Mouse (Mus musculus): Measurements from ENCODE around the gene Tenm4.
"Not testable (repeated sequence)": the region's sequence is repeated elsewhere in the genome, so short reads cannot be mapped to it uniquely, and the experiment has no call there.

Tenm4 gene

GRCm38 (mm10) chr7:96599081-96599480, 428.0 kb downstream of the Tenm4 start:
- DNase-seq: no peak

GRCm38 (mm10) chr7:96600381-96600941, 429.4 kb downstream of the Tenm4 start:
- no peak for DNase-seq

- no peak for DNase-seq
These were observed 433.2 kb downstream of the Tenm4 start for GRCm38 (mm10) chr7:96604091-96604745.

- no peak for DNase-seq
These were observed 434.3 kb downstream of the Tenm4 start for GRCm38 (mm10) chr7:96605316-96605715.

- DNase-seq: no peak
These were observed 439.0 kb downstream of the Tenm4 start for GRCm38 (mm10) chr7:96609854-96610586.

GRCm38 (mm10) chr7:96617371-96617770, 446.3 kb downstream of the Tenm4 start:
- DNase-seq: no peak

GRCm38 (mm10) chr7:96619930-96620472, 449.0 kb downstream of the Tenm4 start:
- no peak for DNase-seq

GRCm38 (mm10) chr7:96626338-96626737, 455.3 kb downstream of the Tenm4 start:
- no peak for DNase-seq

GRCm38 (mm10) chr7:96630551-96630950, 459.5 kb downstream of the Tenm4 start:
- not testable (repeated sequence) for DNase-seq

GRCm38 (mm10) chr7:96633008-96633407, 462.0 kb downstream of the Tenm4 start:
- no peak for DNase-seq

GRCm38 (mm10) chr7:96635830-96636440, 464.9 kb downstream of the Tenm4 start:
- no peak for DNase-seq

- no peak for DNase-seq
These were observed 472.6 kb downstream of the Tenm4 start for GRCm38 (mm10) chr7:96643461-96644204.

GRCm38 (mm10) chr7:96644205-96644531, 473.1 kb downstream of the Tenm4 start:
- DNase-seq: no peak

- DNase-seq: no peak
These were observed 476.6 kb downstream of the Tenm4 start for GRCm38 (mm10) chr7:96647657-96648056.

GRCm38 (mm10) chr7:96648606-96649005, 477.6 kb downstream of the Tenm4 start:
- DNase-seq: no peak

GRCm38 (mm10) chr7:96649171-96649570, 478.1 kb downstream of the Tenm4 start:
- no peak for DNase-seq

- no peak for DNase-seq
These were observed 479.4 kb downstream of the Tenm4 start for GRCm38 (mm10) chr7:96650435-96650834.

- no peak for DNase-seq
These were observed 480.0 kb downstream of the Tenm4 start for GRCm38 (mm10) chr7:96651055-96651454.

GRCm38 (mm10) chr7:96651626-96652341, 480.7 kb downstream of the Tenm4 start:
- DNase-seq: no peak

- DNase-seq: no peak
These were observed 481.8 kb downstream of the Tenm4 start for GRCm38 (mm10) chr7:96652844-96653243.

- DNase-seq: no peak
These were observed 483.2 kb downstream of the Tenm4 start for GRCm38 (mm10) chr7:96654206-96654605.

- no peak for DNase-seq
These were observed 484.2 kb downstream of the Tenm4 start for GRCm38 (mm10) chr7:96655096-96655716.
